Mouse (Mus musculus) layer of hippocampus, postnatal 25 days (tissue): Measurements from ENCODE around the gene Pabpc1l. TPM values are rescaled to one million over a fixed set of nuclear protein-coding genes. Genes with fewer than 3 reads are reported as not detected.
"Not testable (repeated sequence)": the region's sequence is repeated elsewhere in the genome, so short reads cannot be mapped to it uniquely, and the experiment has no call there.

ENCODE experiments used
- DNase-seq, 2 experiments: peaks; one replicate each; pipeline ENCODE4 v3.0.0; 2022; ENCODE audit warnings: mixed read lengths in 2 of 2, low spot score in 1 of 2; ENCODE audit errors: extremely low spot score in 1 of 2
- total RNA-seq, 2 experiments: library from RNA; stranded (reverse); gene quantifications; 2 replicates each; pipeline ENCODE4 v1.2.3; 2021

Pabpc1l gene
- total RNA-seq, 2 experiments from 2014 or later: 0.32 to 1.3 TPM

DNA sequence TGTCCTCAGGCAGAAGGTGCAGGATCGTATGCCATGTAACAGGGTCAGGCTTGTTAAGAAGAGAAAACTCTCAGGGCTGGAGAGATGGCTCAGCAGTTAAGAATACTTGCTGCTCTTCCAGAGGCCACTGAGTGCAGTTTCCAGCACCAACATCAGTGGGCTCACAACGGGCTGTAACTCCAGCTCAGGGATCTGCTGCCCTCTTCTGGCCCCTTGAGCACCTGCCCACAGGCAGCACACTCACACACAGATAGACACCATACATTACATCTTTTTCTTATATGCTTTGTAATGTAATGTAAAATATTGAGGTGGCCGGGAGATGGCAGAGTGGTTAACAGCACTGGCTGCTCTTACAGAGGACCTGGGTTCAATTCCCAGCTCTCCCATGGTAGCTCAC lies 7.7 kb downstream of the Pabpc1l start:
- no peak for DNase-seq

GRCm38 (mm10) chr2:164036520-164037019 lies 11.3 kb downstream of the Pabpc1l start:
- DNase-seq: no peak

DNA sequence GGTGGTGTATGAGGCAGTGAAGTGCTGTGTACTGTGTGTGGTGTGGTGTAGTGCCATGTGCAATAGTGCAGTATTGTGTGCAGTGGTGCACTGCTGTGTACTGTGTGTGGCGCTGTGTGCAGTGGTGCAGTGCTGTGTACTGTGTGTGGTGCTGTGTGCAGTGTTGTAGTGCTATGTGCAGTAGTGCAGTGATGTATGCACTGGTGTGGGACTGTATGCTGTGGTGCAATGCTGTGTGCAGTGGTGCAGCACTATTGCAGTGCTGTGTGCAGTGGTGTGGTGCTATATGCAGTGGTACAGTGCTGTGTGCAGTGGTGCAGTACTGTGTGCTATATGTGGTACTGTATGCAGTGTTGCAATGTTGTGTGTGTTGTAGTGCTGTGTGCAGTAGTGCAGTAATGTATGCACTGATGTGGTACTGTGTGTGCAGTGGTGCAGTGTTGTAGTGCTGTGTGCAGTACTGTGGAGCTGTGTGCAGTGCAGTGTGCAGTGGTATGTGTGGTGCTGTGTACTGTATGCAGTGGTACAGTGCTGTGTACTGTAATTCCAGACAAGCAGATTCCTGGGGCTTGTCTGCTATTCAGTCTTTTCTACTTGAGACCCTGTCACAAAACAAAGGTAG lies 13.3 kb downstream of the Pabpc1l start:
- DNase-seq: no peak

DNA sequence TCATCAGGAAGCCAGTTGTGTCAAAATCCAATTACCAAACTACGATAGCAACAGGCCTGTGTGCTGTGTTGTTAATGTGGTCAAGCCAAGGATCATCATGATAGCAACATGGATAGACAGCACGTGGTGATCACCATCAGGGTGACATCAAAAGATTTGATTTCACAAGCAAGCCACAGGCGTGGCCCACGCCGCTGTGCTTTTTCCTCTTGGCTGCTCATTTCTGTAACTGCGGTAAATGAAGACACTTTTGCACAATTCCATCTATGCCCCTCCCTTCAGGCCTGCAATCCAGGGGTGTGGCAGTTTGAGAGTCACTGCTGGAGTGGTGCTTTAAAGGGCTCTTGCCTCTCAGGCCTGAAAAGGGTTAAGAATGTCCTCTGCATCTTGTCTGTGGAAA lies 15.7 kb downstream of the Pabpc1l start:
- no peak for DNase-seq

- no peak for DNase-seq
Observed at GRCm38 (mm10) chr2:164041523-164041922, 16.3 kb downstream of the Pabpc1l start.

DNA sequence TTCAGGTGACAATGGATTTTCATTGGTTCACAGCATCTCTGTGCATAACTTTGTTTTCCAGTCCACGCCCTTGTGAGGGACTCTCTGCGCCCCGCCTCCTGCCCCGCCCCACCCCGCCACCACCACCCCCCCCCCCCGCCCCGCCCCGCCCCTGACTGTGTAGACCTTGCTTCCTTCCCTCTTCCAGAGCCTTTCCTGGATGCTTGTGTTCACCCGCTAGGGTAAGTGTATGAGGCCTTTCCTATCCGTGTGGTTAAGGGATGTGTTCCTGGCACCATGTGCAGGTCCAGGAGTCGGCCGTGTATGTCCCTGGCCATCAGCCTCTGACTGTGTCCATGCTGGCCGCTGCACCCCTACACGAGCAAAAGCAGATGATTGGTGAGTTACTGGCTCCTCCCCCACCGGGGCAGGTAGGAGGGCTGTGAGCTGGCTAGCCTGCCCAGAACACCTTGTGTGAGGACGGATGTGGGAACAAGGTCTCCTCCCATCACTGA lies 22.0 kb downstream of the Pabpc1l start:
- DNase-seq: no peak

- no peak for DNase-seq
Observed at GRCm38 (mm10) chr2:164053767-164054166, 28.5 kb downstream of the Pabpc1l start.

DNA sequence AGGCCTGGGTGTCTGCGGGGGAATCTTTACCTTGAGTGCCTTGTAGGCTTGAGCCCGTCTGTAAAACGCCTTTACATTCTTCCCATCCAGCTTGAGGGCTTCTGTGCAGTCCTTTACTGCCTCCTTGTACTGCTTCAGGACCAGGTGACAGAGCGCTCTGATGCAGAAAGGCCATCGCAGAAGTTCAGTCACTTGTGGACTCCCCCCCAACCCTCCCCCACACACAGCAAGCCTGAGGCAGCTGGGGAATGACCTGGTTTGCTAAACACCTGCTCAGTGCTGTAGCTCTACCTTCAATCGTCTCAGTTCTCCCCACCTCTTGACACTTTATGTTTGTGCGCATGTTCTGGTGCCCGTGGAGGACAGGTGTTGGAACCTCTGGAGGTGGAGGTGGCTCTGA lies 29.4 kb downstream of the Pabpc1l start:
- DNase-seq: no peak

DNA sequence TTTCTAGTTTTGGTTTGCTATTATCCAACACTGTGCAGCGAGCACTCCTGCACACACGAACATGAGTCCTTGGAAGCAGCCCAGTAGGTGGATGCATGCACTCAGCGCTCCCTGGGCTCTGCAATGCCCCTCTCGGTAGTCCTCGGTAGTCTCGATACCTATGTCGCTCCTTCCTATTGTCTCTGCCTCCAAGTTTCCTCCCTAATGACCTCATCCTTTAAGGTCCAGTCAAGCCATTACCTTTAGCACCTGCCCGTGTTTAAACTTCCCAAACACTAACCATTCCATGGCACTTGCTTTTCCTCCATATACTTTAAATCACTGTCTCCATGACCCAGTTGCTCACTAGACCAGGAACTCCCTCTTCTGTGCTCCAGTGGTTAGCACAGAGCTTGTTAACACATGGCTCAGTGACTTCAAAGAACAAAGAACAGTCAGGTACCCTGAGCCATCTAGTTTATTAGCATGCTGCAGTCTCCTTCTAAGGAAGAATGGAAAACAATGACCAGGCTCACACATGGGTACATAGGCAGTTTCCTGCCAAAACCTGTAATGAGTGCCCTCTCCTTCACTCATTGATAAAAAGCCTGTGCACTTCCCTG lies 34.5 kb downstream of the Pabpc1l start:
- DNase-seq: no peak

DNA sequence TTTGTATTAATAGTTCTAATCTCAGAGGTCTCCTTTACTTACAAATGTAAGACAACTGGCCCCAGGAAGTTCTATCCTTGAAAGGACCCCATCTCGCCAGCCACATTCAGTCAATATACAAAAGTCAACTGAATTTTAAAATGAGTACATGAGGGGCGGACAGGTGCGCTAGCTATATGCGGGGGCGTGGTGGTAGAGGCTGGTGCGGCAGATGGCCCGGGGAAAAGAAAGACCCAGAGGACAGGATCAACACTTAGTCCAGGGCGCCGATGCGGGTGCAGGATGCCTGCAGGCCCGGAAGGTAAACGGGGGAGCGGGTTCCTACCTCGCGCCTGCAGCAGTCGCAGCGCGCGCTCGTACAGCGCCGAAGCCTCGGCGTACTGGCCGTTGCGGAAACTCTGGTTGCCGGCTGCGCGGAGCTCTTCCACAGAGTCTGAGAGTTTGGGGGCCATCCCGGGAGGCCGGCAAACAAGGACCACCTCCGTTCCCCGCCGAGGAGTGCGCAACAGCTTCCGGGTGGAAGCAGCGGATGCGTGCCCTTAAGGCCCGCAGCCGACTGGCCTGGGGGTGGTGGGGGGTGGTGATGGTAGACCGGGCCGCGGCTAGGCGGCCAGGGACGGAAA lies 45.0 kb downstream of the Pabpc1l start, which contains the start of gene Stk4:
TSS of gene Stk4 (plus strand) at position 181 of the 623 bp plus-strand sequence.
- DNase-seq: no peak

- DNase-seq: peak; percentile 76 to 80
Observed at GRCm38 (mm10) chr2:164070765-164071436, 45.7 kb downstream of the Pabpc1l start, which contains the start of gene Tomm34. TSS of gene Tomm34 (minus strand) at chr2:164071169.

DNA sequence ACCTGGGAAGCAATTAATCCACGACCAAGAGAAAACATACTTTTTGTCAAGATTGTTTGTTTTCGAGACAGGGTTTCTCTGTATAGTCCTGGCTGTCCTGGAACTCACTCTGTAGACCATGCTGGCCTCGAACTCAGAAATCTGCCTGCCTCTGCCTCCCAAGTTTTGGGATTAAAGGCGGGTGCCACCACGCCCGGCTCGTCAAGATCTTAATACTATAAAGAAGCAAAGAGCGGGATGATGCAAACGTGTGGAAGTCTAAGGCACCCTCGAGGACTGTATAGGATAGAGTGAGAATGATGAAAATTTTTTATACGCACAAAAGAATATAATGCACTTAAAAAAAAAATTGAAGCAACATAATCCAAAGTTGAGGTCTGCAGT lies 46.2 kb downstream of the Pabpc1l start:
- DNase-seq: not testable (repeated sequence)

- DNase-seq: no peak
Observed at GRCm38 (mm10) chr2:164072109-164072508, 46.9 kb downstream of the Pabpc1l start.

DNA sequence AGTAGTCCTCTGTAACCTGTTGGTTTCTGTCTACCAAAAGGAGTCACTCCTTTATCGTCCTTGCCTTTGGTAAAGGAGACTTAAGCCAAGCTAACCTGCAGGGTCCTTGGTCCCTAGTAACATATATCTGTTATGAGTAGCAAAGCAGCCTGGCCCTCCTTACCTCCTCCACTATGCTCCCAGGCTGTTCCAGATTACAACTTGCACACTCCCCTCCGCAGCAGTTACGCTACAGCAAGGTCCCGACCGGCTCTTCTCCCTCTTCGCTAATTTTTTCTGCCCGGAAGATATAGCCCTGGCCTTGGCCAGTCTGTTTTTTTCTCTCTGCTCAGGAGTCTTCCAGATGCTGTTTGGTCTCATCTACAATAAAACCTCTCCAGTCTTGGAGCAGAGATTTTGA lies 47.9 kb downstream of the Pabpc1l start:
- no peak for DNase-seq

DNA sequence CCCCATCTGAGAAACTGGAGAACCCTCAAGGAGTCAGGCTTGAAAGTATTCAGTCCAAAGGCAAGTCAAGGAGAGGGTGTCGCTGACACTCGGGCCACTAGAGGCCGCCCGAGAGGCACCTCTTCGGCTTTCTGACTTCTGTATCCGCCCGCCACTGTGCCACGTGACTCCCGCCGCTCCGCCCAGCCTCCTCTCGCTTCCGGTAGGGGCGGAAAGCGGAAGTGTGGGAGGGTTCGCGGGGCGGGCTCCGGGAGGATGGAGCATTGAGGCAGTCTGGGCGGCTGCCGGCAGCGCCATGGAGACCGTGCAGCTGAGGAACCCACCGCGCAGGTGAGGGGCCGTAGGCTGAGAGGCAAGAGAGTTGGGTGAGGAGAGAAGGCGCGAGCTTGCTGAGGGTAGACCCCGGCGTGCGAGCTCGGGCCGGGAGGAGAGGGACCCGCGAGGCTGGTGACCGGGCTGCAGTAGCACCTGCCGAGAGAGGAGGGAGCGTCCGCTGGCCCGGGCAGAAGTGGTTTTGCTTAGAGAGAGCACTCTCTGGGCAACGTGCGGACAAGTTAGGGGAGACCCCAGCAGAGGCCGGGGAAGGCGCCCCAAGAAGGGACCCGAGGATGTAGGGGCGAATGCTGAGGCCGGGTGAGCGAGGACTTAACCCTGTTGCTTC lies 48.8 kb downstream of the Pabpc1l start:
- DNase-seq: peak; percentile 94 to 96

GRCm38 (mm10) chr2:164075088-164075487 lies 49.8 kb downstream of the Pabpc1l start:
- no peak for DNase-seq

- DNase-seq: no peak
Observed at GRCm38 (mm10) chr2:164076874-164077425, 51.7 kb downstream of the Pabpc1l start.

- DNase-seq: no peak
Observed at GRCm38 (mm10) chr2:164077875-164078274, 52.6 kb downstream of the Pabpc1l start.

DNA sequence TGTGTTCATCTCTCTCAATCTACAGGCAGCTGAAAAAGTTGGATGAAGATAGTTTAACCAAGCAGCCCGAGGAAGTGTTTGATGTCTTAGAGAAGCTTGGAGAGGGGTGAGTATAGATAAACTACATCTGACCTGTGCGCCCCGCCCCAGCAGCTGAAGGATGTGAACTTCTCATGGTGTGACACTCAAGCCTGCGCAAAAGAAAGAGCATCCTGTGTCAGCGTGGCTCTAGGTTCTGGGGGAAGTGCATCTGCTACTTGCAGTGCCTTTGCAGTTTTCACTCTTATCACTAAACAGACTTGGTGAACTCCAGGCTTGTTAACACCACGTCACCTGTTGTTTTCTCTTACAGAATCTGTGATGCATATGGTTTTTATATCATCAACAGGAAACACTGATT lies 54.2 kb downstream of the Pabpc1l start:
- no peak for DNase-seq

DNA sequence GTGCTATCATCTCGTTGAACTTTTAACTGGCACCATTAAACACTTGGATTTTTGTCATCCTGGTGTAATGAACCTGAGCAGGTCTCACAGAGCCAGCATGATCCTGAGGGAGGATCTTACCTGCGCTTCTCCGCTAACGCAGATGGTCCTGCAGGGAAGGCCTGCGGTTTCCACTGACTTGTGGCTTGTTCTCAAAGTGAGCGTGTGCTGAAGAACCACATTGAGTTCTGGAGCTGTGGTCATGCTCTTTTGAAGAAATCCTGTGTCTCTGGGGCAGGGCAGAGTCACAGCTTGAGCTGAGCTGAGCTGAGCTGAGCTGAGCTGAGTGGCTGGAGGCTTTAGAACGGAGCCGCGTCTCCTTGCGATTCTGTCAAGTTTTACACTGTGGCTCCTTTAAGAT lies 56.3 kb downstream of the Pabpc1l start:
- DNase-seq: no peak
